In the genomic region with DNA sequence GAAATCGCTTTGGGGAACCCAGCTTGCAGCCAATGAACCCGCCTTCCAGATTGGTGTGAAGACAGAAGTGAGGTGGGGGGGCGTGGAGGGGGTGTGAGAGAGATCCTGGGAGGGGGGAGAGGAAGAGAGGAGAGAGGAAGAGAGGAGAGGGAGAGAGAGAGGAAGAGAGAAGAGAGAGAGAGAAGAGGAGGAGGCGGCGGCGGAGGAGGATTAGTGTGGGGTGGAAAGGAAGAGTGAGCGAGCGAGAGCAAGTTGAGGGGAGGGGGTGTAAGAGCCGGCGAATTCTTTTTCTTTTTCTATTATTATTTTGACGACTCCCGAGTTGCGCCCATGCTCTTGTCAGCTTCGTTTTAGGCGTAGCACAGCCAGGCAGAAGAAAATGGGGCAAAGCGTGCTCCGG, we compare ENCODE assay signal across 8 mouse cellular contexts. TPM values are rescaled to one million over a fixed set of nuclear protein-coding genes. Genes with fewer than 3 reads are reported as not detected.
DNase-seq lines count a peak whose midpoint lies in the region; ATAC-seq and TF ChIP-seq lines count a peak whose summit lies in the region.

No protein-coding gene starts in this region.

- peak overlapping the region; percentile 65 for H3K27ac ChIP-seq in heart, embryonic 15.5 days
- H3K27ac ChIP-seq in embryonic facial prominence, embryonic 13.5 days, result no peak overlapping the region
- H3K27ac ChIP-seq in kidney, postnatal 0 days, result no peak overlapping the region
- H3K27ac ChIP-seq in midbrain, embryonic 15.5 days, result peak overlapping the region; percentile 53

- WGBS in heart, embryonic 15.5 days, result 11% methylated on average over 17 of the region's 17 CpGs
- WGBS in embryonic facial prominence, embryonic 13.5 days, result 25% methylated on average over 17 of the region's 17 CpGs
- 29% methylated on average over 16 of the region's 17 CpGs for WGBS in kidney, postnatal 0 days
- 22% methylated on average over 17 of the region's 17 CpGs for WGBS in midbrain, embryonic 15.5 days

- peak overlapping the region; percentile 53 for H3K4me3 ChIP-seq in heart, embryonic 15.5 days
- H3K4me3 ChIP-seq in embryonic facial prominence, embryonic 13.5 days, result peak overlapping the region; percentile 47
- H3K4me3 ChIP-seq in kidney, postnatal 0 days (replicated peaks; ENCODE audit: low read depth, low read length), result peak overlapping the region; percentile 40
- H3K4me3 ChIP-seq in midbrain, embryonic 15.5 days, result peak overlapping the region; percentile 50

- H3K9ac ChIP-seq in heart, embryonic 15.5 days, result peak overlapping the region; percentile 51
- peak overlapping the region; percentile 62 for H3K9ac ChIP-seq in embryonic facial prominence, embryonic 13.5 days
- peak overlapping the region; percentile 27; the same call in 1 of the 2 replicates for H3K9ac ChIP-seq in kidney, postnatal 0 days (ENCODE audit: low read depth, low read length)
- peak overlapping the region; percentile 48 for H3K9ac ChIP-seq in midbrain, embryonic 15.5 days

- no peak for TF ChIP-seq CTCF in kidney, postnatal 0 days (IDR thresholded peaks at IDR 0.05; ENCODE audit: low read depth)

- no peaks in the 10 kb centered on the region for H3K36me3 ChIP-seq in heart, embryonic 15.5 days
- no peaks in the 10 kb centered on the region for H3K36me3 ChIP-seq in embryonic facial prominence, embryonic 13.5 days
- H3K36me3 ChIP-seq in kidney, postnatal 0 days (ENCODE audit: insufficient read depth, low read length), result no peaks in the 10 kb centered on the region
- no peaks in the 10 kb centered on the region for H3K36me3 ChIP-seq in midbrain, embryonic 15.5 days (replicated peaks)

- no peaks in the 10 kb centered on the region for H3K27me3 ChIP-seq in heart, embryonic 15.5 days
- H3K27me3 ChIP-seq in embryonic facial prominence, embryonic 13.5 days, result peaks cover 14% of the 10 kb centered on the region; the same call in 1 of the 2 replicates
- H3K27me3 ChIP-seq in kidney, postnatal 0 days (ENCODE audit: insufficient read depth, low read length), result no peaks in the 10 kb centered on the region
- H3K27me3 ChIP-seq in midbrain, embryonic 15.5 days (replicated peaks), result no peaks in the 10 kb centered on the region

- no peak for ATAC-seq in heart, embryonic 15.5 days (replicated peaks; ENCODE audit: insufficient number of reproducible peaks, insufficient read depth, low FRiP score, low read depth)
- no peak for ATAC-seq in embryonic facial prominence, embryonic 13.5 days (ENCODE audit: insufficient number of reproducible peaks, insufficient read depth, low FRiP score, low TSS enrichment, low read depth)
- ATAC-seq in kidney, postnatal 0 days (replicated peaks; ENCODE audit: low FRiP score, low read depth), result no peak
- peak; percentile 60 for ATAC-seq in midbrain, embryonic 15.5 days (replicated peaks)

- DNase-seq in heart, postnatal 14 days, result no peak
- DNase-seq in NIH3T3 (ENCODE audit: low read depth), result peak; percentile 3
- peak; percentile 14 for DNase-seq in kidney, postnatal 0 days (ENCODE audit: low spot score)
- no peak for DNase-seq in cerebellum, adult 9-11 months
- DNase-seq in layer of hippocampus, postnatal 25 days (ENCODE audit: extremely low spot score in 1 of 2, low spot score in 1 of 2), result no peak

- no peaks in the 10 kb centered on the region for H3K9me3 ChIP-seq in heart, embryonic 15.5 days (replicated peaks)
- no peaks in the 10 kb centered on the region for H3K9me3 ChIP-seq in embryonic facial prominence, embryonic 13.5 days
- H3K9me3 ChIP-seq in kidney, postnatal 0 days (replicated peaks; ENCODE audit: low read length), result no peaks in the 10 kb centered on the region
- H3K9me3 ChIP-seq in midbrain, embryonic 15.5 days, result no peaks in the 10 kb centered on the region

- intact Hi-C loops in heart, postnatal 14 days (cut with DNase I), result no loop called here

- H3K4me1 ChIP-seq in heart, embryonic 15.5 days (replicated peaks), result peaks cover 3% of the 10 kb centered on the region; the same call in 1 of the 2 replicates
- H3K4me1 ChIP-seq in embryonic facial prominence, embryonic 13.5 days, result no peaks in the 10 kb centered on the region
- H3K4me1 ChIP-seq in kidney, postnatal 0 days (replicated peaks; ENCODE audit: insufficient read depth, low read length), result no peaks in the 10 kb centered on the region
- no peaks in the 10 kb centered on the region; the same call in 1 of the 2 replicates for H3K4me1 ChIP-seq in midbrain, embryonic 15.5 days

- peak overlapping the region; percentile 74 for H3K4me2 ChIP-seq in heart, embryonic 15.5 days
- H3K4me2 ChIP-seq in embryonic facial prominence, embryonic 13.5 days, result peak overlapping the region; percentile 65
- H3K4me2 ChIP-seq in kidney, postnatal 0 days (ENCODE audit: low read length), result peak overlapping the region; percentile 68
- H3K4me2 ChIP-seq in midbrain, embryonic 15.5 days, result peak overlapping the region; percentile 55

RNA-seq across cellular contexts. Expression of gene Gria3, which starts 0.5 kb away (rescaled TPM):
- 6.1 and 7.7 TPM in 2 replicates for polyA plus RNA-seq in heart, embryonic 15.5 days (2015; fragmentation: Nextera tagmentation; extraction: Ambion mirVana)
- total RNA-seq in heart, postnatal 14 days (2021), result 1 to 10 TPM; 2.0 to 2.2 TPM
- polyA plus RNA-seq in embryonic facial prominence, embryonic 13.5 days (2015; fragmentation: Nextera tagmentation; extraction: Ambion mirVana), result 8.2 and 8.3 TPM in 2 replicates
- 3.3 and 4.8 TPM in 2 replicates for polyA plus RNA-seq in kidney, postnatal 0 days (2015; fragmentation: Nextera tagmentation; extraction: Ambion mirVana)
- polyA plus RNA-seq in midbrain, embryonic 15.5 days (2015; fragmentation: Nextera tagmentation; extraction: Ambion mirVana), result 17.8 and 22.2 TPM in 2 replicates
- total RNA-seq in layer of hippocampus, postnatal 25 days (2021), result 100 to 1,000 TPM; 142 to 170 TPM

Comparison
In these comparisons a context has a peak if more than half of its experiments do, and no peak if none do; other contexts are left out.
1. H3K27ac ChIP-seq: peak in heart, embryonic 15.5 days (single experiment) and midbrain, embryonic 15.5 days (single experiment); none in embryonic facial prominence, embryonic 13.5 days (single experiment) and kidney, postnatal 0 days (single experiment).
2. DNase-seq: peak in NIH3T3 (single experiment) and kidney, postnatal 0 days (single experiment); none in heart, postnatal 14 days (0 of 2), cerebellum, adult 9-11 months (single experiment) and layer of hippocampus, postnatal 25 days (0 of 2).
3. Peak in every context shown above with its lines, with median percentiles within 50 percentile points of each other: H3K4me2 ChIP-seq, H3K4me3 ChIP-seq and H3K9ac ChIP-seq.